Mouse (Mus musculus): ENCODE measurements around the gene Spock2. TPM values are rescaled to one million over a fixed set of nuclear protein-coding genes. Genes with fewer than 3 reads are reported as not detected.

Gene Spock2
- total RNA-seq, 2 experiments from 2014 or later: 541 to 578 TPM

GRCm38 (mm10) chr10:60109989-60110388 lies 4.0 kb downstream of the Spock2 start:
- no peak for DNase-seq (ENCODE audit: extremely low spot score in 1 of 2, low spot score in 2 of 2)
- H3K27ac ChIP-seq: peak overlapping the region; percentile 99
- intact Hi-C loops (cut with DNase I): loop anchor here (5.0 kb wide), 1 partner anchor 213 kb away; no protein-coding TSS in a partner anchor
- peak overlapping the region; percentile 90 for H3K4me3 ChIP-seq
- no peak for TF ChIP-seq CTCF (IDR thresholded peaks at IDR 0.05)

- Histone ChIP-seq H3K4me3 (peak overlapping the region; percentile 7; the same call in 1 of the 2 replicates), H3K27ac (peak overlapping the region; percentile 45; the same call in 1 of the 2 replicates)
- TF ChIP-seq CTCF (IDR thresholded peaks at IDR 0.05): no peak
- DNase-seq (ENCODE audit: extremely low spot score in 1 of 2, low spot score in 2 of 2): no peak
- intact Hi-C loops (cut with DNase I): no loop called here
Observed at GRCm38 (mm10) chr10:60110908-60111475, 5.0 kb downstream of the Spock2 start.

- TF ChIP-seq CTCF (IDR thresholded peaks at IDR 0.05): no peak
- intact Hi-C loops (cut with DNase I): no loop called here
- H3K4me3 ChIP-seq: no peak overlapping the region
- H3K27ac ChIP-seq: peak overlapping the region; percentile 44; the same call in 1 of the 2 replicates
- no peak for DNase-seq (ENCODE audit: extremely low spot score in 1 of 2, low spot score in 2 of 2)
Observed at GRCm38 (mm10) chr10:60113965-60114690, 8.1 kb downstream of the Spock2 start.

GRCm38 (mm10) chr10:60115345-60116185 lies 9.5 kb downstream of the Spock2 start:
- Histone ChIP-seq H3K4me3 (peak overlapping the region; percentile 27), H3K27ac (peak overlapping the region; percentile 87)
- no peak; the same call in 1 of the 2 replicates for TF ChIP-seq CTCF (IDR thresholded peaks at IDR 0.05)
- intact Hi-C loops (cut with DNase I): no loop called here
- DNase-seq (ENCODE audit: extremely low spot score in 1 of 2, low spot score in 2 of 2): peak; percentile 77 to 86

- TF ChIP-seq CTCF (IDR thresholded peaks at IDR 0.05): no peak
- H3K27ac ChIP-seq: peak overlapping the region; percentile 87; the same call in 1 of the 2 replicates
- DNase-seq (ENCODE audit: extremely low spot score in 1 of 2, low spot score in 2 of 2): no peak
- intact Hi-C loops (cut with DNase I): no loop called here
- no peak overlapping the region for H3K4me3 ChIP-seq
Observed at GRCm38 (mm10) chr10:60116997-60117396, 11.0 kb downstream of the Spock2 start.

- TF ChIP-seq CTCF (IDR thresholded peaks at IDR 0.05): no peak
- Histone ChIP-seq H3K4me3 (no peak overlapping the region), H3K27ac (no peak overlapping the region)
- intact Hi-C loops (cut with DNase I): no loop called here
- no peak for DNase-seq (ENCODE audit: extremely low spot score in 1 of 2, low spot score in 2 of 2)
Observed at GRCm38 (mm10) chr10:60118464-60118863, 12.4 kb downstream of the Spock2 start.

- DNase-seq (ENCODE audit: extremely low spot score in 1 of 2, low spot score in 2 of 2): peak in 1 of 2 experiments; percentile 68
- intact Hi-C loops (cut with DNase I): no loop called here
- no peak for TF ChIP-seq CTCF (IDR thresholded peaks at IDR 0.05)
- Histone ChIP-seq H3K27ac (no peak overlapping the region; the same call in 1 of the 2 replicates), H3K4me3 (no peak overlapping the region)
Observed at GRCm38 (mm10) chr10:60120630-60121029, 14.6 kb downstream of the Spock2 start.

GRCm38 (mm10) chr10:60124078-60124477 lies 18.1 kb downstream of the Spock2 start:
- intact Hi-C loops (cut with DNase I): no loop called here
- TF ChIP-seq CTCF (IDR thresholded peaks at IDR 0.05): peak; percentile 68
- no peak for DNase-seq (ENCODE audit: extremely low spot score in 1 of 2, low spot score in 2 of 2)
- no peak overlapping the region for H3K4me3 ChIP-seq
- H3K27ac ChIP-seq: no peak overlapping the region

GRCm38 (mm10) chr10:60125529-60126327 lies 19.7 kb downstream of the Spock2 start:
- intact Hi-C loops (cut with DNase I): no loop called here
- DNase-seq (ENCODE audit: extremely low spot score in 1 of 2, low spot score in 2 of 2): peak in 1 of 2 experiments; percentile 7
- Histone ChIP-seq H3K4me3 (no peak overlapping the region), H3K27ac (no peak overlapping the region)
- no peak for TF ChIP-seq CTCF (IDR thresholded peaks at IDR 0.05)

GRCm38 (mm10) chr10:60128287-60128686 lies 22.3 kb downstream of the Spock2 start:
- intact Hi-C loops (cut with DNase I): no loop called here
- Histone ChIP-seq H3K27ac (no peak overlapping the region), H3K4me3 (no peak overlapping the region)
- no peak for TF ChIP-seq CTCF (IDR thresholded peaks at IDR 0.05)
- DNase-seq (ENCODE audit: extremely low spot score in 1 of 2, low spot score in 2 of 2): no peak

GRCm38 (mm10) chr10:60130504-60130903 lies 24.5 kb downstream of the Spock2 start:
- no peak overlapping the region for H3K4me3 ChIP-seq
- intact Hi-C loops (cut with DNase I): no loop called here
- DNase-seq (ENCODE audit: extremely low spot score in 1 of 2, low spot score in 2 of 2): no peak
- H3K27ac ChIP-seq: no peak overlapping the region
- TF ChIP-seq CTCF (IDR thresholded peaks at IDR 0.05): no peak
